Mouse (Mus musculus): ENCODE results near the gene Grik5.

Grik5 gene

DNA sequence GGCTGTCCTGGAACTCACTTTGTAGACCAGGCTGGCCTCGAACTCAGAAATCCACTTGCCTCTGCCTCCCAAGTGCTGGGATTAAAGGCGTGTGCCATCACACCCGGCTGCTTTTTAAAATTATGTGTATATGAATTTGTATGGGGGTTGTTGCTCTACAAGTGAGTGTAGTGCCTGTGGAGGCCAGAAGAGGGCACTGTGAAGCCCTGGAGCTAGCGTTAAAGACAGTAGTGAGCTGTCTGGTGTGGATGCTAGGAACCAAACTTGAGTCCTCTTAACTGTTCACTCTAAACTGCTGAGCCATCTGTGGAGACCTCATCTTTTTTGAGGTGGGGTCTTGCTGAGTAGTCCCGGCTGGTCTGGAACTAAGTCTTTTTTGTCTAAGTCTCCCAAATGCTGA is 86.3 kb downstream of the Grik5 start:
- no peak for DNase-seq (ENCODE audit: low spot score in 2 of 2)

DNA sequence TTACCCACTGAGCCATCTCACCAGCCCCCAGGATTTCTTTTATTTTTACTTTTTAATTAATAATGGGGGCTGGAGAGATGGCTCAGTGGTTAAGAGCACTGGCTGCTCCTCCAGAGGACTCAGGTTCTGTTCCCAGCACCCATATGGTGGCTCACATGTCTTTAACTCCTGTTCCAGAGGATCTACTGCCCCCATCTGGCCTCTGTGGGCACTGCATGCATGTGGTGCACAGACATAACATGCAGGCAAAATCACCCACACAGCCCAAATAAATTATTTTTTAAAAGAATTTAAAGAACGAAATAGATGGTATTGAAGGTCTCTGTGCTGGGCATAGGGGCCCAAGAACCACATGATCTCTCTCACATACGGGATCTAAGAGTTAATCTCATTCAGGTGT is 87.8 kb downstream of the Grik5 start:
- DNase-seq (ENCODE audit: low spot score in 2 of 2) = no peak

DNA sequence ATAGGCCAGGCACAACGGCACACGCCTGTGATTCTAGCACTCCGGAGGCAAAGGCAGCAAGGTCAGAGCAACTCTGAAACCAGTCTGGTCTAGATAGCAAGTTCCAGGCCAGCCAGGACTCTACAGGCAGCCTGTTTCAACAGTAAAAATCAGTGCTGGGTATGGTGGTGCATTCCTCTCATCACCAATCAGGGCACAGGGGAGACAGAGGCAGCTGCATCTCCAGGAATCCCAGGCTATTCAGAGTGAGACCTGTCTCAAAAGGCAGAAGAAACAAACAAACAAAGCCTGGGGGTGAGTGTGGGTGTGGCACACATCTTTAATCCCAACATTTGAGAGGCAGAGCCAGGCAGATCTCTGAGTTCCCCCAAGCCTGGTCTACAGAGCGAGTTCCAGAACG is 88.8 kb downstream of the Grik5 start:
- no peak for DNase-seq (ENCODE audit: low spot score in 2 of 2)

DNA sequence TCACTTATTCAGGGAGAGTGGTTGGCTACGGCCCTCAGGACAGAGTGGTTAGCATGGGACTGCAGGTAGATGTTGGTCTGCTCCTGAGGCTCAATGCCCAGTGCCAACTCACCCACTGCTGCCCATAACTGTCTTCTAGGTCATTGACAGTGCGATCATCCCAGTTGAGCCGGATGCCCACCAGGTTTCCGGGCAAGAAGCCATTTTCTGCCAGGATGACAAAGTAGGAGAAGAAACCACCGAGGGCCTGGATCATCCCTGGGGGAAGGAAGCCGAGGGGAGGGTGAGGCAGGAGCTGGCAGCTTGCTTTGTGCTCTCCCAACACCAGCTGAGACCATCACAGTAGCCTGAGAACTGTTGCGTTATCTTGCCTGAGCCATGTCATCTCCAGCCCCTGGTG is 91.7 kb downstream of the Grik5 start:
- DNase-seq (ENCODE audit: low spot score in 2 of 2) = no peak

DNA sequence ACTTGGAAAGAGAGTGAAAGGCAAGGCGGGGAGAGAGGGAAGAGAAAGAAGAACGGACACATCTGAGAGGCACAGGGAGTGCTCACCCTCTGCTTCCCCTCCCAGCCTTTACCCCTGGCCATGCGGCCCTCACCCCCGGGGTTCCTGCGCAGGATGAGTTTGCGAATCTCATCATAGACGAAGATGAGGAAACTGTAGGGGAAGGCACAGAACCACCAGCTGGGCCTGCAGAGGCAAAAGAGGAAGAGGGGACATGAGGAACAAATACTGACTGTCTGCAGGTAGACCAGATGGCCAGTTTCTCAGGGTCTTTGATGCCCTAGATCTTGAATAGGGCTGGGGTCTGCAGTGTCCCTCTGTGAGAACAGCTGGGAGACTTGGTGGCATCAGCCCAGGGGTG is 93.4 kb downstream of the Grik5 start:
- no peak for DNase-seq (ENCODE audit: low spot score in 2 of 2)

DNA sequence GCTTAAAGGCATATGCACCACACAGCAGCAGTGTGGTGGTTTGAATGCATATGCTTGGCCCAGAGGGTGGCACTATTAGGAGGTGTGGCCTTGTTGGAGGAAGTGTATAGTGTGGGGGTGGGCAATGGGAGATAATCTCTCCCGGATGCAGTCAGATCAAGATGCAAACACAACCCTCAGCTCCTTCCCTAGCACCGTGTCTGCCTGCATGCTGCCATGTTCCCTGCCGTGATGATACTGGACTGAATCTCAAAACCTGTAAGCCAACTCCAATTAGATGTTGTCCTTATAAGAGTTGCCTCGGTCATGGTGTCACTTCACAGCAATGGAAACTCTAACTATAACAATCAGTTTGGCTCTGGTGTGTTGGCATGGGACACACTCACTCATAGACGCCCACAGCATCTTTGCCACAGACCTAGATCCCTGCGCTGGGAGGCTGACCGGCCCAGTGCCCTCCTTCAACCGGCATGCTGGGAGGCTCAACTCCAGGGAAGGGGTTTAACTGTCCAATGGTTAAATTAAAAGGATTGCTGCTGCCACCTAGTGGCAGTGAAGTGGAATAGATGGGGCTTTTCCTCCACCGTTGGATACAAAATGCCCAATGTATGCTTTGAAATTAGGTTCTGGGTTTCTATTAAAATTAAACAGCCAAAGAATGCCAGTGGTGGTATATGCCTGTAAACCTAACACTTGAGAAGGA is 97.1 kb downstream of the Grik5 start:
- DNase-seq (ENCODE audit: low spot score in 2 of 2) = no peak

DNA sequence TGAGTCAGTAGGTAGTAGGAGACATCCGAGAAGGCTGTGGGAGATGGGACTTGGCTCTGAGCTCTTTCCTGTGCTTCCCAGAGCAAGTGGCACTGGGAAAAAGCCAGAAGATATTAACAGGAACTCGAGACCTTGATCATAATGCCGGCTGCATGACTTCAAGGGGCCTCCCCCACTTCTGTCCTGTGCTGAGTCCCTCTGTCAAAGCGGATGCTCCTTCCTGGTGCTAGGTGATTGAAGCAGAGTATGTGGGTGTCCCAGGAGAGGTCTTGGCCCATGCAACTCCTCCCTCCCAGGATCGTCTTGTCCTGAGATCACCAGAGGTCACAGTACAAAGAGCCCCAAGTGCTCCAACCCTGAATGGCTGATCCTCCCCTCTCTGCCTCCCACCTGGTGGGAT is 98.2 kb downstream of the Grik5 start:
- DNase-seq (ENCODE audit: low spot score in 2 of 2) = no peak

DNA sequence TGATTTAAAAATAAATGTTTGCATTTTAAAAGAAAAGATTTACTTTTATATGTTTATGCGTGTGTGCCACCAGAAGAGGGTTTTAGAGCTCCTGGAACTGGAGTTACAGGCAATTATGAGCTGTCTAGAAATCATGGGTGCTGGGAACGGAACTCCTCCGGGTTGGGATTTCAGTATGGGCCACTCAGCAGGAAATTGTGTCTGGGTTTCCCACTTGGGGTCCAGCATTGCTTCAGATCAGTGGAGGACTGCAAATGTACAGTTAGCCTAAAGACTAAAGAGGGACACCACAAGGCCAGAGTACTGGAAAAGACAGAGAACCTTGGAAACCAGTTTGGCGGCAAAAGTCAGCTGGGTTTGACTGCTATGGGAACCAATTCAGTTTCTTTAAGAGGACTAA is 98.9 kb downstream of the Grik5 start:
- no peak for DNase-seq (ENCODE audit: low spot score in 2 of 2)

DNA sequence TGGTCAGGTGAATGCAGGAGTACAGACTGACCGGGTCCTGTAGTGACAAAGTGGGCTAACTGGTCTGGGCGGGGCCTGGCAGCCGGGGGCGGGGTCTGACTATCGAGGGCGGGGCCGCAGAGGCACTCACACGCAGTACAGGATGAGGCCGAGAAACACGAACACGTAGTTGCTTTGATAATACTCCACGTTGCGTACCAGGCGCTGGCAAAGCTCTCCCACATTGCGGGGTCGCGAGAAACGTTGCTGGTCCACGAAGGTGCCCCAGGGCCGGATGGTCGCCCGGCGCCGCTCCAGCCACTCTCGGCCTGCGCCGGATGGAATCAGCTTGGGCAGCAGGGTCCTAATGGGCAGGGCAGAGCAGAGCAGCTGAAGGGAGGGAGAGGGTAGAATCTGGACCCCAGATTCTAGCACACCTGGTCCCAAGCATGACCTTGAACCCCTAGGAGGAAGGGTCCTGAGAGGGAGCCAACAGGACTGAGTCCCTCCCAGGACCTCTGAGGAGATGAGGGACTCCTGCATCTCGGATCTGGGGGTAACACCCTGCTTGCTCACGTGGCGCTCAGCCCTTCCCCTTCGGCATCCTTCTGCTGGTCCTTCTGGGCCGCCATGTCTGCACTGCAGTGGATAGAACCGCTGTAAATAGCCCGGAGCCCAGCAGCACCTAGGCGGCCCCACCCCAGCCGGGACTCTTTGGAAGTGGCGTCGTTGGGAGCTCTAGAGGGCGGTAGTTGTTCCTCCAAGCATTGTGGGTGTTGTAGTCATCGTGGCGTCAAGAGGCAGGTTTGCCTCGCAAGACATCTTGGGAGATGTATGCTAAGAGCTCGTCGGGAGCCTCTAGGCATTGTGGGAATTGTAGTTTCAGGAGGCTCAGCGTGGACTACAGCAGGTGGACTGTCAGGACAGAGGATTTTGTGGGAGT is 99.9 kb downstream of the Grik5 start, which contains the start of gene Rabac1:
Gene Rabac1, minus strand, starts transcription at position 783 of the 922 bp plus-strand sequence.
- DNase-seq (ENCODE audit: low spot score in 2 of 2) = peak; percentile 76 to 90

DNA sequence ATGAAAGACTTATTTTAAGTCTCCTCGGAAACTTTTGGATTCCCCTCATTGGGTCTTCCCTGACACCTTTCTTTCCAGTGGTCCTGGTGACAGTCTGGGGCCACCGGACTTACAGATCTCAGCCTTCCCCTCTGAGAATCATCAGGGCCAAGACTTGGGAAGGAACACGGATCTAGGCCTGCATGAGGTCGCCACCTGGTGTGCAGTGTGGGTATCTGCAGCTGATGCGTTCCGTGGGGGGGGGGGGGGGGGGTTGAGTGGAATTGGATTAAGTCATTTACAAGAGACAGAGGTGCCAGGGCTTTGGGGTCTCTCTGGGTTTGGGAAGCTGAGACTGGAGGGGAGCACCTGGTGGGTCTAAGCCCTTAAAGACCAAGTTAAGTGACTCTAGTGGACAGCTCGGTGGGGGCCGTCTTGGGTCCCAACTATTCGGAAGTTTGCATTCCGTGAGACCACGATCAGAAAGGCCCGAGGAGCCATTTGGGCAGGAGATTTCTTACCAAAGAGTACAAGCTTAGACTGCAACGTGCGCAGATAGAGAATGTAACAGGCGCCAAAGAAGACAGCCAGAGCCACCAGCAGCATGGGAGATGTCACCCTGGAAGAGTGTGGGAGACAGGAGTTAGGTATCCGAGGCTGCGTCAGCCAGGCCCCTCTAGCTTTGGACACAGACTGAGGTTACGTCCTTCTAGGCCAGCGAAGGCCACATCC is 100.7 kb downstream of the Grik5 start:
- DNase-seq (ENCODE audit: low spot score in 2 of 2) = no peak

DNA sequence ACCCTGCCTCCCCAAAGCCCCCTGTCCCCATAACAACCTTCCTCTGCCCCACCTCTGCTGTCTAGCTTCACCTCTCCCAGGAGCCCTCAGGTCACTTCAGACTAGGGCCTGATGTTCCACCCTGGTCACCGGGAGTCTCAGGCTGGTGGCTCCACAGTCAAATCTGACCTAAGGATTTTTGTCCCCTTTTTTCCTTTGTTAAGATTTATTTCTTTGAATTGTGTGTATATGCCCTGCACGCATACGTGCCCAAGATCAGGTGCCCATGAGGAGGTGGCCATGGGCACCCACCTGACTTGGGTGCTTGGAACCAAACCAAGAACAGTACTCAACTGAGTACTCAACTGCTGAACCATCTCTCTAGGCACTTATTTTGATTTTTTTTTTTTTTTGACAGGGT is 101.8 kb downstream of the Grik5 start:
- no peak for DNase-seq (ENCODE audit: low spot score in 2 of 2)

DNA sequence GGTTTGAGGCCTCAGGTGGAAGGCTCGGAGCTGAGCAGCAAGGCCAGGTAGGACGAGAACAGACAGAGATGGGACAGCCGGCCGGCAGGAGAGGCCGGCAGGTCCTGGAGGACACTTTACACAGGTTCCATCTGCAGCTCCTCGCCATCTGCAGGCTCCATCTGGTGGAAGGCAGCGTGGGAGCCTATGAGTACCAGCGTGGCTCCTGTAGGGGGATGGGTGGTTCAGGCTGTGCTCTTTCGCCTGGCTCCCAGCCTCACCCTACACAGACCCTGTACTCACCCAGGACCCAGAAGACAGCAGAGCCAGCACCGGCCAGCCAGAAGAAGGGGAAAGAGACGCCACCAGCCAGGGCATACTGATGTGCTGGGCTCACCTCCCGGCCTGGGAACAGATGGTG is 102.3 kb downstream of the Grik5 start:
- DNase-seq (ENCODE audit: low spot score in 2 of 2) = no peak

DNA sequence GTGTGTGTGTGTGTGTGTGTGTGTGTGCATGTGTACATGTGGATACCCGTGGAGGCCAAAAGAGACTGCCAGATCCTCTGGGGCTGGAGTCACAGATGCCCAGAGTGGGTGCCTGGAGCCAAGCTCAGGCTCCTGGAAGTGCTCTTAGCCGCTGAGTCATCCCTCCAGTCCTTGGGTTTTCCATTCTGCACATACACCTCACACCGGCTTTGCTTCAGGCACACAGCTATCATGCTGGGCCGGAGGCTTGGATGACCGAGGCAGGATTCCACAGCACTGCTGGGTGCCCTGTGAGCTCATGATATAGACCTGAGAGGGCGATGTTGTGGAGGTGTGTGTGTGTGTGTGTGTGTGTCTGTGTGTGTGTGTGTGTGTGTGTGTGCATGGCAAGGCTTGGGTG is 103.7 kb downstream of the Grik5 start:
- no peak for DNase-seq (ENCODE audit: low spot score in 2 of 2)

DNA sequence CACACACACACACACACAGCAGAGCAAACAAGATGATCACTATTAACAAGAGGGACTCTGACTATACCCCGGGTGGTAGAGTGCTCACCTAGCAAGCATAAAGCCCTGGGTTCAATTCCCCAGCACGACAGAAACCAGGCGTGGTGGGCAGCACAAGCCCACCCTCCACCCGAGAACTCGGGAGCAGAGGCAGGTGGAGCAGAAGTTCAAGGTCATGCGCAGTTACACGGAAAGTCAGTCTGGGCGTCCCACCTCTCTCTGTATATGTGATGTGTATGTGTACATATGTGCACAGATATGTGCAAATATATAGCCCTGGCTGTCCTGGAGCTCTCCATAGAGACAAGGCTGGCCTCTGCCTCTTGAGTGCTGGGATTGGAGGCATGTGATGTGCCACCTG is 104.2 kb downstream of the Grik5 start:
- DNase-seq (ENCODE audit: low spot score in 2 of 2) = no peak

DNA sequence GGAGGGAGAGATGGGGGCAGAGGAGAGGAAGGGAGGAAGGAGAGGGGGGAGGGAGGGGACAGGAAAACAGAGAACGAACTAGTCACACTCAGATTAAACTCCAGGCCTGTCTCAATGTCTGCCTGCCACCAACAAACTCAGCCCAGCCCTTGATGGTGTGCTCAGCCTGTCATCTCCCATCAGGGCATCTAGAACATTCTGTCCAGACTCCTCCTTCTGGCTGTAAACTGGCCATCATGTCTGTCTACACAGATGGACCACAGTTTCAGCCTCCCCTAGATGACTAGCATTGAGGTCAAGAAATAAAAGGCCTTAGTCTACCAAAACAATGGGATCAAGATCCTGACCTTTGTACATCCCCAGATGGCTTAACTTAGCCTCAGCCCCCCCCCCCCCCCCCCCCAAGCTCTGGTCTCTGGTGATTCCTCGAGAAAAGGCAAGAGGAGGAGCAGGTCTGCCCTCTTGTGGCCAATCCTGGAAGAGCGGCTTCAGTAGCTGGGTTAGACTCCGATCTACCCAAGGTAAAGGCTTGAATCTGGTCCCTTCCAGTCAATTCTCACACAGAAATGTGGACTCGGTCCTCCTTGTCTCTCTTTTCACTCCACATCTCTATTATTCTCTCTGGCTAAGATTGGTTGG is 107.1 kb downstream of the Grik5 start:
- DNase-seq (ENCODE audit: low spot score in 2 of 2) = peak; percentile 85 to 88

DNA sequence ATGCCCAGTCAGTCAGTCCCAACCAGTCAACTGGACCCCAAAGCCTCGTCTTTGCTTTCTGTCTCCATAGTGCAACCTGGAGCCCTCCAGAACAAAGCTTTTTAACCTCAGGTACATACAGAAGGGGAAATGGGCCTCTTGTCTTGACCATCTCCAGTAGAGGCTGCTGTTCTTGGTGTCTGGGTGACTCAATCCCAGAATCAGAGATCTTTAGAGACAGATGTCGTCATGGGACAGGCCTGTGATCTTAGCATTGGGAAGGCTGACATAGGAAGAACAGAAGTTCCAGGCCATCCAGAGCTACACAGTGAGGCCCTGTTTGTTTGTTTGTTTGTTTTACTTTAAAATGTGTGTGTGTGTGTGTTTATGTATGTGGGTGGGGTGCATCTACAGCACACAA is 107.9 kb downstream of the Grik5 start:
- no peak for DNase-seq (ENCODE audit: low spot score in 2 of 2)
